Mouse (Mus musculus) cortical plate, adult 2 months (tissue): Measurements from ENCODE around the gene Tbcel.

Experiments used
- CTCF ChIP-seq: fragments of 200-500 bp; IDR thresholded peaks from 2 replicates; pipeline ENCODE4 v1.5.1; 2011; ENCODE audit warnings: mild to moderate bottlenecking, control low read depth, low read length; ENCODE audit not compliant: insufficient read depth; ENCODE audit errors: extremely low read depth
- POLR2A ChIP-seq: fragments of 200-500 bp; IDR thresholded peaks from 2 replicates; pipeline ENCODE4 v1.6.1; 2011; ENCODE audit warnings: mild to moderate bottlenecking, low read length, control low read depth; ENCODE audit not compliant: insufficient read depth; ENCODE audit errors: extremely low read depth

- TF ChIP-seq CTCF, result no peak
- TF ChIP-seq POLR2A, result no peak
These were observed 16.8 kb downstream of the Tbcel start for GRCm38 (mm10) chr9:42490589-42491382.
